Mouse (Mus musculus): ENCODE data around the gene Figla. TPM values are rescaled to one million over a fixed set of nuclear protein-coding genes. Genes with fewer than 3 reads are reported as not detected.

The Figla gene
- polyA plus RNA-seq, 1 experiment from 2014 or later = not detected

- no peaks in the 10 kb centered on the region for H3K9me3 ChIP-seq (ENCODE audit: control insufficient read depth, low read depth, low read length)
- H3K4me2 ChIP-seq (replicated peaks; ENCODE audit: low read depth, low read length) = no peak overlapping the region
- no peaks in the 10 kb centered on the region for H3K27me3 ChIP-seq (ENCODE audit: control insufficient read depth, insufficient read depth, low read length)
- no peak overlapping the region for H3K9ac ChIP-seq (replicated peaks; ENCODE audit: low read depth, low read length)
- WGBS = 64% methylated on average over 2 of the region's 2 CpGs
- H3K36me3 ChIP-seq (ENCODE audit: control insufficient read depth, insufficient read depth, low read length) = no peaks in the 10 kb centered on the region
- H3K27ac ChIP-seq (ENCODE audit: low read length) = no peak overlapping the region
- H3K4me1 ChIP-seq (ENCODE audit: control insufficient read depth, insufficient read depth, low read length) = no peaks in the 10 kb centered on the region
- ATAC-seq (ENCODE audit: insufficient number of reproducible peaks, insufficient read depth, low FRiP score, low read depth) = no peak
- H3K4me3 ChIP-seq (ENCODE audit: low read depth, low read length) = no peak overlapping the region
These were observed 22.9 kb downstream of the Figla start for GRCm38 (mm10) chr6:86038901-86039300.

GRCm38 (mm10) chr6:86040140-86040539, 24.2 kb downstream of the Figla start:
- 50% methylated on average over 1 of the region's 1 CpGs for WGBS
- H3K4me1 ChIP-seq (ENCODE audit: control insufficient read depth, insufficient read depth, low read length) = no peaks in the 10 kb centered on the region
- no peaks in the 10 kb centered on the region for H3K36me3 ChIP-seq (ENCODE audit: control insufficient read depth, insufficient read depth, low read length)
- no peaks in the 10 kb centered on the region for H3K9me3 ChIP-seq (ENCODE audit: control insufficient read depth, low read depth, low read length)
- ATAC-seq (ENCODE audit: insufficient number of reproducible peaks, insufficient read depth, low FRiP score, low read depth) = no peak
- no peak overlapping the region for H3K4me2 ChIP-seq (replicated peaks; ENCODE audit: low read depth, low read length)
- no peak overlapping the region for H3K4me3 ChIP-seq (ENCODE audit: low read depth, low read length)
- H3K27ac ChIP-seq (ENCODE audit: low read length) = no peak overlapping the region
- no peak overlapping the region for H3K9ac ChIP-seq (replicated peaks; ENCODE audit: low read depth, low read length)
- no peaks in the 10 kb centered on the region for H3K27me3 ChIP-seq (ENCODE audit: control insufficient read depth, insufficient read depth, low read length)

- no peak overlapping the region for H3K9ac ChIP-seq (replicated peaks; ENCODE audit: low read depth, low read length)
- H3K4me3 ChIP-seq (ENCODE audit: low read depth, low read length) = no peak overlapping the region
- no peak for ATAC-seq (ENCODE audit: insufficient number of reproducible peaks, insufficient read depth, low FRiP score, low read depth)
- no peaks in the 10 kb centered on the region for H3K9me3 ChIP-seq (ENCODE audit: control insufficient read depth, low read depth, low read length)
- H3K4me1 ChIP-seq (ENCODE audit: control insufficient read depth, insufficient read depth, low read length) = no peaks in the 10 kb centered on the region
- no peaks in the 10 kb centered on the region for H3K27me3 ChIP-seq (ENCODE audit: control insufficient read depth, insufficient read depth, low read length)
- no peaks in the 10 kb centered on the region for H3K36me3 ChIP-seq (ENCODE audit: control insufficient read depth, insufficient read depth, low read length)
- H3K4me2 ChIP-seq (replicated peaks; ENCODE audit: low read depth, low read length) = no peak overlapping the region
- no peak overlapping the region for H3K27ac ChIP-seq (ENCODE audit: low read length)
- 91% methylated on average over 11 of the region's 11 CpGs for WGBS
These were observed 31.5 kb downstream of the Figla start for GRCm38 (mm10) chr6:86047510-86047909.

- H3K36me3 ChIP-seq (ENCODE audit: control insufficient read depth, insufficient read depth, low read length) = no peaks in the 10 kb centered on the region
- H3K4me1 ChIP-seq (ENCODE audit: control insufficient read depth, insufficient read depth, low read length) = no peaks in the 10 kb centered on the region
- no peak overlapping the region for H3K4me2 ChIP-seq (replicated peaks; ENCODE audit: low read depth, low read length)
- no peaks in the 10 kb centered on the region for H3K27me3 ChIP-seq (ENCODE audit: control insufficient read depth, insufficient read depth, low read length)
- WGBS = 65% methylated on average over 5 of the region's 5 CpGs
- H3K9ac ChIP-seq (replicated peaks; ENCODE audit: low read depth, low read length) = no peak overlapping the region
- no peak for ATAC-seq (ENCODE audit: insufficient number of reproducible peaks, insufficient read depth, low FRiP score, low read depth)
- no peaks in the 10 kb centered on the region for H3K9me3 ChIP-seq (ENCODE audit: control insufficient read depth, low read depth, low read length)
- no peak overlapping the region for H3K4me3 ChIP-seq (ENCODE audit: low read depth, low read length)
- H3K27ac ChIP-seq (ENCODE audit: low read length) = no peak overlapping the region
These were observed 32.5 kb downstream of the Figla start for GRCm38 (mm10) chr6:86048509-86048908.

- ATAC-seq (ENCODE audit: insufficient number of reproducible peaks, insufficient read depth, low FRiP score, low read depth) = no peak
- 46% methylated on average over 6 of the region's 6 CpGs for WGBS
- Histone ChIP-seq H3K4me1 (ENCODE audit: control insufficient read depth, insufficient read depth, low read length) (no peaks in the 10 kb centered on the region), H3K9ac (replicated peaks; ENCODE audit: low read depth, low read length) (no peak overlapping the region), H3K27ac (ENCODE audit: low read length) (no peak overlapping the region), H3K4me2 (replicated peaks; ENCODE audit: low read depth, low read length) (no peak overlapping the region), H3K36me3 (ENCODE audit: control insufficient read depth, insufficient read depth, low read length) (no peaks in the 10 kb centered on the region), H3K4me3 (ENCODE audit: low read depth, low read length) (no peak overlapping the region), H3K27me3 (ENCODE audit: control insufficient read depth, insufficient read depth, low read length) (no peaks in the 10 kb centered on the region), H3K9me3 (ENCODE audit: control insufficient read depth, low read depth, low read length) (no peaks in the 10 kb centered on the region)
These were observed 34.8 kb downstream of the Figla start for GRCm38 (mm10) chr6:86050586-86051268.

GRCm38 (mm10) chr6:86052032-86052459, 36.1 kb downstream of the Figla start:
- 24% methylated on average over 7 of the region's 7 CpGs for WGBS
- Histone ChIP-seq H3K4me3 (ENCODE audit: low read depth, low read length) (no peak overlapping the region), H3K4me1 (ENCODE audit: control insufficient read depth, insufficient read depth, low read length) (no peaks in the 10 kb centered on the region), H3K4me2 (replicated peaks; ENCODE audit: low read depth, low read length) (no peak overlapping the region), H3K9ac (replicated peaks; ENCODE audit: low read depth, low read length) (no peak overlapping the region), H3K9me3 (ENCODE audit: control insufficient read depth, low read depth, low read length) (no peaks in the 10 kb centered on the region), H3K36me3 (ENCODE audit: control insufficient read depth, insufficient read depth, low read length) (no peaks in the 10 kb centered on the region), H3K27me3 (ENCODE audit: control insufficient read depth, insufficient read depth, low read length) (no peaks in the 10 kb centered on the region), H3K27ac (ENCODE audit: low read length) (no peak overlapping the region)
- no peak for ATAC-seq (ENCODE audit: insufficient number of reproducible peaks, insufficient read depth, low FRiP score, low read depth)

- Histone ChIP-seq H3K27me3 (ENCODE audit: control insufficient read depth, insufficient read depth, low read length) (no peaks in the 10 kb centered on the region), H3K9ac (replicated peaks; ENCODE audit: low read depth, low read length) (no peak overlapping the region), H3K9me3 (ENCODE audit: control insufficient read depth, low read depth, low read length) (no peaks in the 10 kb centered on the region), H3K36me3 (ENCODE audit: control insufficient read depth, insufficient read depth, low read length) (no peaks in the 10 kb centered on the region), H3K4me1 (ENCODE audit: control insufficient read depth, insufficient read depth, low read length) (no peaks in the 10 kb centered on the region), H3K27ac (ENCODE audit: low read length) (no peak overlapping the region), H3K4me3 (ENCODE audit: low read depth, low read length) (no peak overlapping the region), H3K4me2 (replicated peaks; ENCODE audit: low read depth, low read length) (no peak overlapping the region)
- WGBS = 27% methylated on average over 4 of the region's 4 CpGs
- ATAC-seq (ENCODE audit: insufficient number of reproducible peaks, insufficient read depth, low FRiP score, low read depth) = no peak
These were observed 36.6 kb downstream of the Figla start for GRCm38 (mm10) chr6:86052556-86052955.

- WGBS = 44% methylated on average over 4 of the region's 4 CpGs
- no peaks in the 10 kb centered on the region for H3K27me3 ChIP-seq (ENCODE audit: control insufficient read depth, insufficient read depth, low read length)
- no peak overlapping the region for H3K4me2 ChIP-seq (replicated peaks; ENCODE audit: low read depth, low read length)
- H3K4me1 ChIP-seq (ENCODE audit: control insufficient read depth, insufficient read depth, low read length) = no peaks in the 10 kb centered on the region
- H3K36me3 ChIP-seq (ENCODE audit: control insufficient read depth, insufficient read depth, low read length) = no peaks in the 10 kb centered on the region
- H3K9me3 ChIP-seq (ENCODE audit: control insufficient read depth, low read depth, low read length) = no peaks in the 10 kb centered on the region
- H3K9ac ChIP-seq (replicated peaks; ENCODE audit: low read depth, low read length) = no peak overlapping the region
- no peak for ATAC-seq (ENCODE audit: insufficient number of reproducible peaks, insufficient read depth, low FRiP score, low read depth)
- H3K27ac ChIP-seq (ENCODE audit: low read length) = no peak overlapping the region
- no peak overlapping the region for H3K4me3 ChIP-seq (ENCODE audit: low read depth, low read length)
These were observed 37.1 kb downstream of the Figla start for GRCm38 (mm10) chr6:86053099-86053498.

- H3K4me3 ChIP-seq (ENCODE audit: low read depth, low read length) = no peak overlapping the region
- no peak for ATAC-seq (ENCODE audit: insufficient number of reproducible peaks, insufficient read depth, low FRiP score, low read depth)
- WGBS = 64% methylated on average over 5 of the region's 5 CpGs
These were observed 37.6 kb downstream of the Figla start for GRCm38 (mm10) chr6:86053594-86053993.

More at GRCm38 (mm10) chr6:86053594-86053993, 37.6 kb downstream of the Figla start:
- no peak overlapping the region for H3K4me2 ChIP-seq (replicated peaks; ENCODE audit: low read depth, low read length)
- H3K9ac ChIP-seq (replicated peaks; ENCODE audit: low read depth, low read length) = no peak overlapping the region
- no peaks in the 10 kb centered on the region for H3K27me3 ChIP-seq (ENCODE audit: control insufficient read depth, insufficient read depth, low read length)
- no peaks in the 10 kb centered on the region for H3K36me3 ChIP-seq (ENCODE audit: control insufficient read depth, insufficient read depth, low read length)
- no peaks in the 10 kb centered on the region for H3K9me3 ChIP-seq (ENCODE audit: control insufficient read depth, low read depth, low read length)
- no peaks in the 10 kb centered on the region for H3K4me1 ChIP-seq (ENCODE audit: control insufficient read depth, insufficient read depth, low read length)
- no peak overlapping the region for H3K27ac ChIP-seq (ENCODE audit: low read length)
